Mouse (Mus musculus): ENCODE measurements at regions not wholly inside any gene's neighbourhood (a gene's known extent, or its start where the extent isn't known, plus 50 kb on each side); places are given as distances from the start of the nearest gene placed in this dataset.

DNA sequence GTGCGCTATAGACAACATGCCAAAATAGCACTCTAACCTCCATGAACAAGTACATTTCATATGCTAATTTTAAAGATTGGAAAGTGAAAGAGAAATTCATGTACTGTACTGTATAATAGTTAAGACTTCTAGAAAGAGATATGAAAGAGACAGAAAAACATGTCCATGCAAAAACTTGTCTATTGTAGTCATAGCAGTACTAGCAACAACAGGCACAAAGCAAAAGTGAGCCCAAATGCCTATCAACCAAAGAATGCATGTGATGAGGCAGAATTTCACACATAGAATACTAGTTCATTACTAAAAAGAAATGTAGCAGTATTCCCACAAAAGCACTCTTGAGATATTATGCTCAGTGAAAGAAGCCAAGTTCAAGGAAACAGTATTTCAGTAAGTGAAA lies 180.4 kb upstream of the Steap4 start:
- DNase-seq (ENCODE audit: low spot score), result no peak
- Histone ChIP-seq H3K9ac (ENCODE audit: low read depth, low read length, severe bottlenecking) (no peak overlapping the region), H3K36me3 (ENCODE audit: control insufficient read depth, insufficient read depth, low read length) (no peaks in the 10 kb centered on the region), H3K9me3 (ENCODE audit: control insufficient read depth, low read length) (no peaks in the 10 kb centered on the region), H3K4me2 (replicated peaks; ENCODE audit: low read depth, low read length, severe bottlenecking) (no peak overlapping the region), H3K27me3 (ENCODE audit: control insufficient read depth, insufficient read depth, low read length) (no peaks in the 10 kb centered on the region), H3K4me1 (ENCODE audit: control insufficient read depth, insufficient read depth, low read length) (no peaks in the 10 kb centered on the region), H3K27ac (replicated peaks; ENCODE audit: low read depth, low read length) (no peak overlapping the region), H3K4me3 (replicated peaks; ENCODE audit: low read length) (no peak overlapping the region)
- 88% methylated on average over 1 of the region's 1 CpGs for whole genome bisulfite sequencing
- ATAC-seq (ENCODE audit: low FRiP score, low read depth), result no peak
- TF ChIP-seq POLR2A (IDR thresholded peaks at IDR 0.05; ENCODE audit: borderline replicate concordance, extremely low read depth, insufficient read depth, insufficient read length), result no peak

DNA sequence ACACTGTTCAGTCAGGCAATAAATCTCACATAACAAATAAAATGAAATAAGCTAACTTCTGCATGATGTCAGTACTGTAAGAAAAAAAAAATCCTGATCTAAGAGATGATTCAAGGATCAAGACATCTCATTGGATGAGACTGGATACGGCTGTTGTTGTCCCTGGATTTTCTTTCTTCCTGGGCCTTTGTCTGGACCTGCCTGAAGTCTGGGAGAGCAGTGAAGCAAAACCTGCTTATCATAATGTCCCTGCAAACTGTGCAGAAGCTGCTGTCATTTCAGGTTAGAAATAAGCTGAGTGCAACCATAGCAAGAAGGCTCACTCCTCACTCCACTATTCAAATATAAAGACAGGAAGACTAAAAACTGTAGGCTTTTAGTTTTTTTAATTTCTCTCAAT lies 178.0 kb upstream of the Steap4 start:
- no peak overlapping the region for H3K4me3 ChIP-seq (replicated peaks; ENCODE audit: low read length)
- H3K4me1 ChIP-seq (ENCODE audit: control insufficient read depth, insufficient read depth, low read length), result no peaks in the 10 kb centered on the region
- TF ChIP-seq POLR2A (IDR thresholded peaks at IDR 0.05; ENCODE audit: borderline replicate concordance, extremely low read depth, insufficient read depth, insufficient read length), result no peak
- H3K27me3 ChIP-seq (ENCODE audit: control insufficient read depth, insufficient read depth, low read length), result no peaks in the 10 kb centered on the region
- no peak overlapping the region for H3K9ac ChIP-seq (ENCODE audit: low read depth, low read length, severe bottlenecking)
- no peaks in the 10 kb centered on the region for H3K9me3 ChIP-seq (ENCODE audit: control insufficient read depth, low read length)
- no peak overlapping the region for H3K27ac ChIP-seq (replicated peaks; ENCODE audit: low read depth, low read length)
- H3K4me2 ChIP-seq (replicated peaks; ENCODE audit: low read depth, low read length, severe bottlenecking), result no peak overlapping the region
- ATAC-seq (ENCODE audit: low FRiP score, low read depth), result no peak
- DNase-seq (ENCODE audit: low spot score), result no peak
- H3K36me3 ChIP-seq (ENCODE audit: control insufficient read depth, insufficient read depth, low read length), result no peaks in the 10 kb centered on the region
- WGBS, result 75% methylated on average over 1 of the region's 1 CpGs

GRCm38 (mm10) chr5:7788406-7788805 lies 171.9 kb upstream of the Steap4 start:
- H3K27me3 ChIP-seq (ENCODE audit: control insufficient read depth, insufficient read depth, low read length), result no peaks in the 10 kb centered on the region
- 77% methylated on average over 5 of the region's 5 CpGs for WGBS
- DNase-seq (ENCODE audit: low spot score), result no peak
- H3K4me2 ChIP-seq (replicated peaks; ENCODE audit: low read depth, low read length, severe bottlenecking), result no peak overlapping the region
- H3K9ac ChIP-seq (ENCODE audit: low read depth, low read length, severe bottlenecking), result no peak overlapping the region
- ATAC-seq (ENCODE audit: low FRiP score, low read depth), result no peak
- no peaks in the 10 kb centered on the region for H3K9me3 ChIP-seq (ENCODE audit: control insufficient read depth, low read length)
- H3K4me1 ChIP-seq (ENCODE audit: control insufficient read depth, insufficient read depth, low read length), result no peaks in the 10 kb centered on the region
- no peaks in the 10 kb centered on the region for H3K36me3 ChIP-seq (ENCODE audit: control insufficient read depth, insufficient read depth, low read length)
- H3K4me3 ChIP-seq (replicated peaks; ENCODE audit: low read length), result no peak overlapping the region
- H3K27ac ChIP-seq (replicated peaks; ENCODE audit: low read depth, low read length), result no peak overlapping the region
- no peak for TF ChIP-seq POLR2A (IDR thresholded peaks at IDR 0.05; ENCODE audit: borderline replicate concordance, extremely low read depth, insufficient read depth, insufficient read length)

- ATAC-seq (ENCODE audit: low FRiP score, low read depth) (no peak), DNase-seq (ENCODE audit: low spot score) (no peak)
- H3K27ac ChIP-seq (replicated peaks; ENCODE audit: low read depth, low read length), result no peak overlapping the region
- H3K9ac ChIP-seq (ENCODE audit: low read depth, low read length, severe bottlenecking), result no peak overlapping the region
- H3K4me2 ChIP-seq (replicated peaks; ENCODE audit: low read depth, low read length, severe bottlenecking), result no peak overlapping the region
- no peaks in the 10 kb centered on the region for H3K9me3 ChIP-seq (ENCODE audit: control insufficient read depth, low read length)
- 85% methylated on average over 1 of the region's 1 CpGs for WGBS
- H3K36me3 ChIP-seq (ENCODE audit: control insufficient read depth, insufficient read depth, low read length), result no peaks in the 10 kb centered on the region
- H3K4me3 ChIP-seq (replicated peaks; ENCODE audit: low read length), result no peak overlapping the region
- no peak for TF ChIP-seq POLR2A (IDR thresholded peaks at IDR 0.05; ENCODE audit: borderline replicate concordance, extremely low read depth, insufficient read depth, insufficient read length)
- no peaks in the 10 kb centered on the region for H3K4me1 ChIP-seq (ENCODE audit: control insufficient read depth, insufficient read depth, low read length)
- no peaks in the 10 kb centered on the region for H3K27me3 ChIP-seq (ENCODE audit: control insufficient read depth, insufficient read depth, low read length)
Measured at GRCm38 (mm10) chr5:7789126-7789525, 171.1 kb upstream of the Steap4 start.

- Histone ChIP-seq H3K4me1 (ENCODE audit: control insufficient read depth, insufficient read depth, low read length) (no peaks in the 10 kb centered on the region), H3K27ac (replicated peaks; ENCODE audit: low read depth, low read length) (no peak overlapping the region), H3K36me3 (ENCODE audit: control insufficient read depth, insufficient read depth, low read length) (no peaks in the 10 kb centered on the region), H3K9me3 (ENCODE audit: control insufficient read depth, low read length) (no peaks in the 10 kb centered on the region), H3K27me3 (ENCODE audit: control insufficient read depth, insufficient read depth, low read length) (no peaks in the 10 kb centered on the region), H3K4me2 (replicated peaks; ENCODE audit: low read depth, low read length, severe bottlenecking) (no peak overlapping the region), H3K4me3 (replicated peaks; ENCODE audit: low read length) (no peak overlapping the region), H3K9ac (ENCODE audit: low read depth, low read length, severe bottlenecking) (no peak overlapping the region)
- ATAC-seq (ENCODE audit: low FRiP score, low read depth) (no peak), DNase-seq (ENCODE audit: low spot score) (peak; percentile 25)
- no peak for TF ChIP-seq POLR2A (IDR thresholded peaks at IDR 0.05; ENCODE audit: borderline replicate concordance, extremely low read depth, insufficient read depth, insufficient read length)
- 29% methylated on average over 5 of the region's 5 CpGs for WGBS
Measured at GRCm38 (mm10) chr5:7820592-7820991, 139.7 kb upstream of the Steap4 start.

- no peaks in the 10 kb centered on the region for H3K27me3 ChIP-seq (ENCODE audit: control insufficient read depth, insufficient read depth, low read length)
- H3K4me2 ChIP-seq (replicated peaks; ENCODE audit: low read depth, low read length, severe bottlenecking), result no peak overlapping the region
- H3K4me3 ChIP-seq (replicated peaks; ENCODE audit: low read length), result no peak overlapping the region
- H3K9ac ChIP-seq (ENCODE audit: low read depth, low read length, severe bottlenecking), result no peak overlapping the region
- ATAC-seq (ENCODE audit: low FRiP score, low read depth) (no peak), DNase-seq (ENCODE audit: low spot score) (no peak)
- TF ChIP-seq POLR2A (IDR thresholded peaks at IDR 0.05; ENCODE audit: borderline replicate concordance, extremely low read depth, insufficient read depth, insufficient read length), result no peak
- no peaks in the 10 kb centered on the region for H3K4me1 ChIP-seq (ENCODE audit: control insufficient read depth, insufficient read depth, low read length)
- H3K36me3 ChIP-seq (ENCODE audit: control insufficient read depth, insufficient read depth, low read length), result no peaks in the 10 kb centered on the region
- WGBS, result 71% methylated on average over 3 of the region's 3 CpGs
- H3K27ac ChIP-seq (replicated peaks; ENCODE audit: low read depth, low read length), result no peak overlapping the region
- no peaks in the 10 kb centered on the region for H3K9me3 ChIP-seq (ENCODE audit: control insufficient read depth, low read length)
Measured at GRCm38 (mm10) chr5:7821700-7822099, 138.6 kb upstream of the Steap4 start.

Data from limb, embryonic 14.5 days (tissue).